Mouse (Mus musculus): ENCODE results near the gene Fam161b. TPM values are rescaled to one million over a fixed set of nuclear protein-coding genes. Genes with fewer than 3 reads are reported as not detected.

Gene Fam161b
- polyA plus RNA-seq, 1 experiment from 2014 or later: 1.4 TPM

GRCm38 (mm10) chr12:84316006-84316405 lies 45.6 kb downstream of the Fam161b start:
- H3K36me3 ChIP-seq: 0 out of 2 replicates have a peak, but pooled peaks cover 4% of the 10 kb centered on the region
- H3K27ac ChIP-seq: peak overlapping the region; percentile 86
- H3K9me3 ChIP-seq (replicated peaks): no peaks in the 10 kb centered on the region
- H3K4me3 ChIP-seq (replicated peaks): peak overlapping the region; percentile 99
- peaks cover 47% of the 10 kb centered on the region for H3K4me1 ChIP-seq (replicated peaks)
- H3K27me3 ChIP-seq: no peaks in the 10 kb centered on the region
- peak overlapping the region; percentile 98 for H3K9ac ChIP-seq
- 42% methylated on average over 7 of the region's 7 CpGs for WGBS (ENCODE audit: insufficient replicate concordance)
- H3K4me2 ChIP-seq: peak overlapping the region; percentile 86
- DNase-seq (no peak), ATAC-seq (ENCODE audit: low read depth) (no peak)

- Histone ChIP-seq H3K9ac (no peak overlapping the region), H3K4me2 (no peak overlapping the region), H3K27ac (no peak overlapping the region), H3K4me3 (replicated peaks) (no peak overlapping the region), H3K27me3 (no peaks in the 10 kb centered on the region), H3K9me3 (replicated peaks) (no peaks in the 10 kb centered on the region), H3K4me1 (replicated peaks) (peaks cover 12% of the 10 kb centered on the region), H3K36me3 (peaks cover 34% of the 10 kb centered on the region)
- WGBS (ENCODE audit: insufficient replicate concordance): 76% methylated on average over 4 of the region's 5 CpGs
- DNase-seq (no peak), ATAC-seq (ENCODE audit: low read depth) (no peak)
Measured at GRCm38 (mm10) chr12:84311306-84311705, 50.3 kb downstream of the Fam161b start.

DNA sequence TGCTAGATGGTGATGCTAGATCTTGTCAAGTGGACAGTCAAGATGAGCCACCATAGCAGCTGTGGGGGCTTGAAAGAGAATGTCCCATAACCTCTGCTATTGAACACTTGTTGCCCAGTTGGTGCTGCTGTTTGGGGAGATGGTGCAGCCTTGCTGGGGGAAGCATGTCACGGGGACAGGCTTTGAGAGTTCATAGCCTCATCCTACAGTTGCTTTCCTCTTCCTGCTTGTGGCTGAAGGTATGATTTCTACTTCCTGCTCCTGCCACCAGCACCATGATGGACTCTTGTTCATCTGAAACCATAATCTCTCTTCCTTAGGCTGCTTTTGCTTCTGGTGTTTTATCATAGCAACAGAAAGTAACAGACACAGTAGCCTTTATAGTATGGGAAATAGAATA lies 57.1 kb downstream of the Fam161b start:
- Histone ChIP-seq H3K9me3 (replicated peaks) (no peaks in the 10 kb centered on the region), H3K36me3 (peaks cover 82% of the 10 kb centered on the region), H3K4me1 (replicated peaks) (peaks cover 3% of the 10 kb centered on the region), H3K4me2 (no peak overlapping the region), H3K9ac (no peak overlapping the region), H3K27me3 (no peaks in the 10 kb centered on the region), H3K4me3 (replicated peaks) (no peak overlapping the region), H3K27ac (no peak overlapping the region)
- WGBS (ENCODE audit: insufficient replicate concordance): 46% methylated on average over 1 of the region's 1 CpGs
- no peak for ATAC-seq (ENCODE audit: low read depth)
- DNase-seq: no peak

DNA sequence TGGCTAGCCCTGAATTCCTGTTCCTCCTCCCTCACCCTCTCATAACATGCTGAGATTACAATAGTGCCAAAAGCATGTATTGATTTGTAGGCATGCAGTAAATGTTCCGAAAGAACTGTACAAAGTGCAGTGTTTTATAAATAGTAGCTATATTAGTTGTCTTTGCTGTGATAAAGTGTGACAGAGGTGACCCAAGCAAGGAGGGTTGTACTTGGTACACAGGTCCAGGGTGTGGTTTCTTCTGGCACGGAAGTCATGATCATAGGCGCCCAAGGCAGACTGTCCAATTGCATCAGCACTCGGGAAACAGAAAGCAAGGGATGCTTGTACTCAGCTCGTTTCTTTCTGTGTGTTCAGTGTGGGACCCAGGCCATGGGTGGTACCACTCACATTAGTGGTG lies 57.5 kb downstream of the Fam161b start:
- Histone ChIP-seq H3K36me3 (peaks cover 83% of the 10 kb centered on the region), H3K4me1 (replicated peaks) (peaks cover 7% of the 10 kb centered on the region), H3K9me3 (replicated peaks) (no peaks in the 10 kb centered on the region), H3K4me2 (no peak overlapping the region), H3K9ac (no peak overlapping the region), H3K27ac (no peak overlapping the region), H3K4me3 (replicated peaks) (no peak overlapping the region), H3K27me3 (no peaks in the 10 kb centered on the region)
- 84% methylated on average over 5 of the region's 5 CpGs for WGBS (ENCODE audit: insufficient replicate concordance)
- ATAC-seq (ENCODE audit: low read depth) (no peak), DNase-seq (no peak)

DNA sequence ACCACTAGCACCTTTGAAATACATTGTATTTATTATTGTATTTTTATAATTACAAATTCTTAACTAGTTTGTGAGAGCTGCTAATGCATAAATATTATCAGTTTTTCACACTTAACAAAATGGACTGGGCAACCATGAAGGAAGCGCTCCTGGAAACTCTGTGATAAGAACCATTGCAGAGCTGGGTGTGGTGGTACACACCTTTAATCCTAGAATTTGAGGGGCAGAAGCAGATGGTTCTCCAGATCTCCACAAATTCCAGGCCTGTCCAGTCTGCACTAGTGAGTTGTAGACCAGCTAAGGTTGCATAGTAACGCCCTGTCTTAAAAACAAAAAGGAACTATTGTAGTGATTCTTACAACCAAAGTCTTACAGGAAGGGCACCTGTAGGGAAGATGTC lies 62.4 kb downstream of the Fam161b start:
- DNase-seq (peak; percentile 40), ATAC-seq (ENCODE audit: low read depth) (peak; percentile 86)
- Histone ChIP-seq H3K4me2 (no peak overlapping the region), H3K36me3 (peaks cover 84% of the 10 kb centered on the region), H3K9ac (no peak overlapping the region), H3K4me3 (replicated peaks) (no peak overlapping the region), H3K27ac (no peak overlapping the region), H3K4me1 (replicated peaks) (peaks cover 12% of the 10 kb centered on the region), H3K27me3 (no peaks in the 10 kb centered on the region), H3K9me3 (replicated peaks) (no peaks in the 10 kb centered on the region)
- 76% methylated on average over 2 of the region's 2 CpGs for WGBS (ENCODE audit: insufficient replicate concordance)

DNA sequence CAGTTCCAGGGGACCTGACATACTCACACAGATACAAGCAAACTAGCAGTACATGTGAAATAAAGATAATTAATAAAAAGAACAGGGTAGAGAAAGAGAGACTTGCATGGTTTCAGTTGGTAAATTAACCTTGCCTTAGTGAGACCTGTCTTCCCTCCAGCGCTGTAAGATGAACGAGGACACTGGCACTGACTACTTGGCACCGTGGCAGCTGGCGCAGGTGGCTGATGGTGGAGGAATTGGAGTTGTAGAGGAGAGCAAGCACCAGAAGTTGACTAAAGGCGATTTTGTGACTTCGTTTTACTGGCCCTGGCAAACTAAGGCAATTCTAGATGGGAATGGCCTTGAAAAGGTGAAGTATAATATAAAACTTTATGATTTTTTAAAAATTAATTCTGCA lies 63.8 kb downstream of the Fam161b start:
- Histone ChIP-seq H3K4me3 (replicated peaks) (no peak overlapping the region), H3K27me3 (no peaks in the 10 kb centered on the region), H3K4me2 (no peak overlapping the region), H3K36me3 (peaks cover 85% of the 10 kb centered on the region), H3K9ac (no peak overlapping the region), H3K9me3 (replicated peaks) (no peaks in the 10 kb centered on the region), H3K27ac (peak overlapping the region; percentile 43; the same call in 1 of the 2 replicates), H3K4me1 (replicated peaks) (peaks cover 12% of the 10 kb centered on the region)
- 87% methylated on average over 6 of the region's 6 CpGs for WGBS (ENCODE audit: insufficient replicate concordance)
- ATAC-seq (ENCODE audit: low read depth) (no peak), DNase-seq (no peak)

Other genes starting within 250 kb of the Fam161b start
- 0.23 and 0.27 TPM in 2 replicates for gene Dnal1, start 247.5 kb downstream of the Fam161b start, polyA plus RNA-seq (2015; fragmentation: Nextera tagmentation; extraction: Ambion mirVana)
- gene Pnma1, start 213.3 kb downstream of the Fam161b start, polyA plus RNA-seq (2015; fragmentation: Nextera tagmentation; extraction: Ambion mirVana): 0.14 TPM in 1 of 2 replicates, not detected in the other
- 3.7 and 4.4 TPM in 2 replicates for gene Elmsan1, start 143.0 kb downstream of the Fam161b start, polyA plus RNA-seq (2015; fragmentation: Nextera tagmentation; extraction: Ambion mirVana)
- gene Ptgr2, start 76.6 kb downstream of the Fam161b start, polyA plus RNA-seq (2015; fragmentation: Nextera tagmentation; extraction: Ambion mirVana): 29.3 and 36.5 TPM in 2 replicates
- gene Zfp410, start 45.0 kb downstream of the Fam161b start, polyA plus RNA-seq (2015; fragmentation: Nextera tagmentation; extraction: Ambion mirVana): 44.5 and 49.1 TPM in 2 replicates
- gene Coq6, start 176 bp downstream of the Fam161b start, polyA plus RNA-seq (2015; fragmentation: Nextera tagmentation; extraction: Ambion mirVana): 29.4 and 29.6 TPM in 2 replicates
- 11.5 and 14.1 TPM in 2 replicates for gene Entpd5, start 47.2 kb upstream of the Fam161b start, polyA plus RNA-seq (2015; fragmentation: Nextera tagmentation; extraction: Ambion mirVana)
- 0.24 and 0.75 TPM in 2 replicates for gene Bbof1, start 47.2 kb upstream of the Fam161b start, polyA plus RNA-seq (2015; fragmentation: Nextera tagmentation; extraction: Ambion mirVana)
- 15.8 and 20.2 TPM in 2 replicates for gene Rnf113a2, start 55.4 kb upstream of the Fam161b start, polyA plus RNA-seq (2015; fragmentation: Nextera tagmentation; extraction: Ambion mirVana)
- gene Aldh6a1, start 89.2 kb upstream of the Fam161b start, polyA plus RNA-seq (2015; fragmentation: Nextera tagmentation; extraction: Ambion mirVana): 17.0 and 23.4 TPM in 2 replicates
- 12.7 and 14.4 TPM in 2 replicates for gene Lin52, start 89.6 kb upstream of the Fam161b start, polyA plus RNA-seq (2015; fragmentation: Nextera tagmentation; extraction: Ambion mirVana)
- not detected in 2 replicates for gene Vsx2, start 207.9 kb upstream of the Fam161b start, polyA plus RNA-seq (2015; fragmentation: Nextera tagmentation; extraction: Ambion mirVana)

All from liver, embryonic 13.5 days (tissue).